Mouse (Mus musculus): Measurements from ENCODE around the gene Lrrc39. TPM values are rescaled to one million over a fixed set of nuclear protein-coding genes. Genes with fewer than 3 reads are reported as not detected.

Lrrc39 gene
- polyA plus RNA-seq, 1 experiment from 2014 or later = 2.8 TPM

GRCm38 (mm10) chr3:116618855-116619254 is 56.1 kb downstream of the Lrrc39 start:
- Histone ChIP-seq H3K4me3 (ENCODE audit: low read depth, low read length) (no peak overlapping the region), H3K4me1 (replicated peaks; ENCODE audit: control insufficient read depth, insufficient read depth, low read length) (no peaks in the 10 kb centered on the region), H3K4me2 (no peak overlapping the region), H3K27me3 (replicated peaks; ENCODE audit: control insufficient read depth, insufficient read depth, low read length) (no peaks in the 10 kb centered on the region), H3K9me3 (ENCODE audit: control insufficient read depth, low read length) (no peaks in the 10 kb centered on the region), H3K36me3 (ENCODE audit: control insufficient read depth, insufficient read depth, low read length) (peaks cover 26% of the 10 kb centered on the region), H3K9ac (ENCODE audit: low read depth, low read length) (no peak overlapping the region), H3K27ac (ENCODE audit: low read depth, low read length) (no peak overlapping the region)
- DNase-seq (ENCODE audit: low spot score) (no peak), ATAC-seq (replicated peaks; ENCODE audit: low FRiP score) (no peak)
- WGBS = 62% methylated on average over 6 of the region's 6 CpGs

GRCm38 (mm10) chr3:116620636-116621370 is 58.0 kb downstream of the Lrrc39 start:
- H3K9ac ChIP-seq (ENCODE audit: low read depth, low read length) = no peak overlapping the region
- ATAC-seq (replicated peaks; ENCODE audit: low FRiP score) = peak; percentile 77

DNA sequence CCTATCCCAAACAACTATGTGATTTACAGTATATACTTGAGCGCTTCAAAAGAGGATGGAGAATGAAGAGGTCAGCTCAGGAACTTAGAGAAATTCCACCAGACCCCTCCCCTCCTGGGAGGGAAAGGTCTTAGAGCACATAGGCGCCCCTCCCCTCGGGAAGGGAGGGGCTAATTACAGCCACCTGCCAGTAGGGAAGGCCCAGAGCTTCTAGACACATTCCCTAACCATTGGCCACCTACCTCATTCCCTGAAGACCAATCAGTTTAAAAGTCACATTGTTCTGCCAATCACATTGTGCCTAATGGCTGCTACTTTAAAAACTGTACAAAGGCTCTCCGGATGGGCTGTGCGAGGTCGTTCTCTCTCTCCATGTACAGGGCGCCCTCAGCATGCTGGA is 59.9 kb downstream of the Lrrc39 start:
- Histone ChIP-seq H3K9ac (ENCODE audit: low read depth, low read length) (no peak overlapping the region), H3K27ac (ENCODE audit: low read depth, low read length) (no peak overlapping the region), H3K4me3 (ENCODE audit: low read depth, low read length) (no peak overlapping the region), H3K27me3 (replicated peaks; ENCODE audit: control insufficient read depth, insufficient read depth, low read length) (no peaks in the 10 kb centered on the region), H3K36me3 (ENCODE audit: control insufficient read depth, insufficient read depth, low read length) (peaks cover 21% of the 10 kb centered on the region), H3K4me1 (replicated peaks; ENCODE audit: control insufficient read depth, insufficient read depth, low read length) (no peaks in the 10 kb centered on the region), H3K9me3 (ENCODE audit: control insufficient read depth, low read length) (no peaks in the 10 kb centered on the region), H3K4me2 (no peak overlapping the region)
- 92% methylated on average over 7 of the region's 7 CpGs for WGBS
- no peak for ATAC-seq (replicated peaks; ENCODE audit: low FRiP score)
- no peak for DNase-seq (ENCODE audit: low spot score)

More at GRCm38 (mm10) chr3:116620636-116621370, 58.0 kb downstream of the Lrrc39 start:
- no peak overlapping the region for H3K4me3 ChIP-seq (ENCODE audit: low read depth, low read length)
- H3K27ac ChIP-seq (ENCODE audit: low read depth, low read length) = no peak overlapping the region
- 74% methylated on average over 7 of the region's 7 CpGs for WGBS
- no peaks in the 10 kb centered on the region for H3K9me3 ChIP-seq (ENCODE audit: control insufficient read depth, low read length)
- H3K4me1 ChIP-seq (replicated peaks; ENCODE audit: control insufficient read depth, insufficient read depth, low read length) = no peaks in the 10 kb centered on the region
- H3K36me3 ChIP-seq (ENCODE audit: control insufficient read depth, insufficient read depth, low read length) = peaks cover 21% of the 10 kb centered on the region
- H3K4me2 ChIP-seq = no peak overlapping the region
- H3K27me3 ChIP-seq (replicated peaks; ENCODE audit: control insufficient read depth, insufficient read depth, low read length) = no peaks in the 10 kb centered on the region
- DNase-seq (ENCODE audit: low spot score) = no peak

GRCm38 (mm10) chr3:116631459-116631858 is 68.7 kb downstream of the Lrrc39 start:
- DNase-seq (ENCODE audit: low spot score) (no peak), ATAC-seq (replicated peaks; ENCODE audit: low FRiP score) (no peak)
- no peaks in the 10 kb centered on the region for H3K4me1 ChIP-seq (replicated peaks; ENCODE audit: control insufficient read depth, insufficient read depth, low read length)
- no peak overlapping the region for H3K4me3 ChIP-seq (ENCODE audit: low read depth, low read length)
- no peak overlapping the region for H3K27ac ChIP-seq (ENCODE audit: low read depth, low read length)
- no peaks in the 10 kb centered on the region for H3K9me3 ChIP-seq (ENCODE audit: control insufficient read depth, low read length)
- H3K27me3 ChIP-seq (replicated peaks; ENCODE audit: control insufficient read depth, insufficient read depth, low read length) = no peaks in the 10 kb centered on the region
- H3K36me3 ChIP-seq (ENCODE audit: control insufficient read depth, insufficient read depth, low read length) = peaks cover 15% of the 10 kb centered on the region; the same call in 1 of the 2 replicates
- no peak overlapping the region for H3K9ac ChIP-seq (ENCODE audit: low read depth, low read length)
- WGBS = 87% methylated on average over 1 of the region's 1 CpGs
- no peak overlapping the region for H3K4me2 ChIP-seq

Other genes with a start within 250 kb of the Lrrc39 start
- 6.7 and 7.1 TPM in 2 replicates for gene Cdc14a, start 138.9 kb upstream of the Lrrc39 start, polyA plus RNA-seq (2014; fragmentation: Nextera tagmentation; extraction: Ambion mirVana)
- 67.2 and 70.8 TPM in 2 replicates for gene Rtca, start 54.8 kb upstream of the Lrrc39 start, polyA plus RNA-seq (2014; fragmentation: Nextera tagmentation; extraction: Ambion mirVana)
- 17.3 and 17.8 TPM in 2 replicates for gene Dbt, start 49.9 kb upstream of the Lrrc39 start, polyA plus RNA-seq (2014; fragmentation: Nextera tagmentation; extraction: Ambion mirVana)
- gene Sass6, start 32.0 kb downstream of the Lrrc39 start, polyA plus RNA-seq (2014; fragmentation: Nextera tagmentation; extraction: Ambion mirVana) = 30.4 and 32.4 TPM in 2 replicates
- 23.4 and 26.3 TPM in 2 replicates for gene Trmt13, start 51.6 kb downstream of the Lrrc39 start, polyA plus RNA-seq (2014; fragmentation: Nextera tagmentation; extraction: Ambion mirVana)
- gene Mfsd14a, start 99.7 kb downstream of the Lrrc39 start, polyA plus RNA-seq (2014; fragmentation: Nextera tagmentation; extraction: Ambion mirVana) = 67.4 and 75.0 TPM in 2 replicates
- 0.30 TPM in 1 of 2 replicates, not detected in the other for gene Gm43191, start 118.3 kb downstream of the Lrrc39 start, polyA plus RNA-seq (2014; fragmentation: Nextera tagmentation; extraction: Ambion mirVana)
- 20.0 TPM in 2 replicates for gene Slc35a3, start 149.9 kb downstream of the Lrrc39 start, polyA plus RNA-seq (2014; fragmentation: Nextera tagmentation; extraction: Ambion mirVana)
- 13.4 and 13.6 TPM in 2 replicates for gene Agl, start 245.2 kb downstream of the Lrrc39 start, polyA plus RNA-seq (2014; fragmentation: Nextera tagmentation; extraction: Ambion mirVana)

All from liver, embryonic 11.5 days (tissue).